Mouse (Mus musculus): ENCODE measurements at regions not wholly inside any gene's neighbourhood (a gene's known extent, or its start where the extent isn't known, plus 50 kb on each side); places are given as distances from the start of the nearest gene placed in this dataset.
"Not testable (repeated sequence)": the region's sequence is repeated elsewhere in the genome, so short reads cannot be mapped to it uniquely, and the experiment has no call there.

GRCm38 (mm10) chr2:181930037-181930436 is 60.9 kb upstream of the Gm14496 start:
- Histone ChIP-seq H3K4me1 (no peaks in the 10 kb centered on the region), H3K9me3 (no peaks in the 10 kb centered on the region), H3K27me3 (no peaks in the 10 kb centered on the region), H3K4me3 (replicated peaks) (no peak overlapping the region), H3K4me2 (no peak overlapping the region), H3K36me3 (replicated peaks) (no peaks in the 10 kb centered on the region), H3K9ac (no peak overlapping the region), H3K27ac (no peak overlapping the region)
- no peak for ATAC-seq (ENCODE audit: low FRiP score)
- WGBS, result 80% methylated on average over 5 of the region's 5 CpGs

GRCm38 (mm10) chr2:181930538-181930937 is 60.4 kb upstream of the Gm14496 start:
- 89% methylated on average over 4 of the region's 4 CpGs for WGBS
- H3K4me3 ChIP-seq (replicated peaks); ATAC-seq (ENCODE audit: low FRiP score); H3K27me3 ChIP-seq; H3K36me3 ChIP-seq (replicated peaks); H3K9ac ChIP-seq; H3K4me2 ChIP-seq; H3K27ac ChIP-seq; H3K4me1 ChIP-seq; H3K9me3 ChIP-seq: not testable (repeated sequence)

GRCm38 (mm10) chr2:181931077-181931815 is 59.7 kb upstream of the Gm14496 start:
- 72% methylated on average over 3 of the region's 3 CpGs for WGBS
- not testable (repeated sequence) for H3K4me2 ChIP-seq; H3K9ac ChIP-seq; H3K27ac ChIP-seq; H3K4me3 ChIP-seq (replicated peaks); H3K4me1 ChIP-seq; H3K9me3 ChIP-seq; H3K36me3 ChIP-seq (replicated peaks); H3K27me3 ChIP-seq
- peak; percentile 57; the same call in 1 of the 2 replicates for ATAC-seq (ENCODE audit: low FRiP score)

GRCm38 (mm10) chr2:181931918-181932605 is 58.9 kb upstream of the Gm14496 start:
- H3K4me2 ChIP-seq, result no peak overlapping the region
- H3K27me3 ChIP-seq, result no peaks in the 10 kb centered on the region
- H3K4me1 ChIP-seq, result no peaks in the 10 kb centered on the region
- ATAC-seq (ENCODE audit: low FRiP score), result no peak
- no peak overlapping the region for H3K9ac ChIP-seq
- no peak overlapping the region for H3K4me3 ChIP-seq (replicated peaks)
- no peaks in the 10 kb centered on the region for H3K9me3 ChIP-seq
- no peak overlapping the region for H3K27ac ChIP-seq
- WGBS, result 82% methylated on average over 2 of the region's 2 CpGs
- H3K36me3 ChIP-seq (replicated peaks), result no peaks in the 10 kb centered on the region

Data from forebrain, embryonic 12.5 days (tissue).